In the genomic region with DNA sequence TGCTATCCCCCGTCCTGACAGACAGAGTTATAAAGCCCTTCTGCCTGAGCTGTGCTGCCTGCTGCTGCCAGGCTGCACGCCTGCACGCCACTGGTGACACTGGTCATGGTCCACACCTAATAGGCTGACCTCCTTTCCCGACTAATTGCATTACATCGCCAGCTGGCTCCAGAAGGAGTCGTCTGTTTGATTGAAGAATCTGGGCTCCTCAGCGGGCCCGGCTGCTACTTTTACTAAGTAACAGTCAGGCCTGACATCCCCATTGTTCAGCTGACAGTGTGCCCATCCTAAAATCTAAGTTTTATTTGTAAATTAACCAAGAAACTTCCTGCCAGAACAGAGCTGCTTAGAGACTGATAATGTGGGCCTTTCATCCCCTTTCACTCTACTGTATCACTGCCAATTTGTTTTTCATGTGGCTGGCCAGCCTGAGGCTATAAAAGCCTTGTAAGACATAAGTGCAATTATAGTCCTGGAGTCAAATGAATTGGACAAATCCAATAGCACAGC, we compare ENCODE assay signal across 8 mouse cellular contexts.
DNase-seq lines count a peak whose midpoint lies in the region; ATAC-seq and TF ChIP-seq lines count a peak whose summit lies in the region.

No protein-coding gene starts in this region.

- no peaks in the 10 kb centered on the region for H3K36me3 ChIP-seq in intestine, embryonic 14.5 days (ENCODE audit: control insufficient read depth, insufficient read depth, low read length)
- H3K36me3 ChIP-seq in intestine, postnatal 0 days (ENCODE audit: control insufficient read depth, insufficient read depth): peaks cover 16% of the 10 kb centered on the region
- no peaks in the 10 kb centered on the region for H3K36me3 ChIP-seq in embryonic facial prominence, embryonic 10.5 days (replicated peaks)
- H3K36me3 ChIP-seq in hindbrain, embryonic 16.5 days (ENCODE audit: control insufficient read depth, insufficient read depth, low read length): no peaks in the 10 kb centered on the region
- no peaks in the 10 kb centered on the region for H3K36me3 ChIP-seq in lung, embryonic 15.5 days

- H3K4me3 ChIP-seq in intestine, embryonic 14.5 days (ENCODE audit: low read depth, low read length): no peak overlapping the region
- no peak overlapping the region for H3K4me3 ChIP-seq in intestine, postnatal 0 days (ENCODE audit: low read depth, low read length)
- no peak overlapping the region for H3K4me3 ChIP-seq in embryonic facial prominence, embryonic 10.5 days
- no peak overlapping the region for H3K4me3 ChIP-seq in hindbrain, embryonic 16.5 days (ENCODE audit: low read length)
- no peak overlapping the region for H3K4me3 ChIP-seq in lung, embryonic 15.5 days

- WGBS in intestine, embryonic 14.5 days: 45% methylated on average over 8 of the region's 8 CpGs
- 61% methylated on average over 8 of the region's 8 CpGs for WGBS in intestine, postnatal 0 days
- 17% methylated on average over 8 of the region's 8 CpGs for WGBS in embryonic facial prominence, embryonic 10.5 days
- WGBS in hindbrain, embryonic 16.5 days: 12% methylated on average over 8 of the region's 8 CpGs
- WGBS in lung, embryonic 15.5 days: 27% methylated on average over 8 of the region's 8 CpGs

- H3K27me3 ChIP-seq in intestine, embryonic 14.5 days (replicated peaks; ENCODE audit: control insufficient read depth, insufficient read depth, low read length): no peaks in the 10 kb centered on the region
- no peaks in the 10 kb centered on the region for H3K27me3 ChIP-seq in intestine, postnatal 0 days (replicated peaks; ENCODE audit: control insufficient read depth, insufficient read depth, low read length)
- no peaks in the 10 kb centered on the region; the same call in 1 of the 2 replicates for H3K27me3 ChIP-seq in embryonic facial prominence, embryonic 10.5 days (replicated peaks; ENCODE audit: low read depth, poor library complexity, severe bottlenecking)
- no peaks in the 10 kb centered on the region; the same call in 1 of the 2 replicates for H3K27me3 ChIP-seq in hindbrain, embryonic 16.5 days (replicated peaks; ENCODE audit: control insufficient read depth, insufficient read depth, low read length)
- no peaks in the 10 kb centered on the region for H3K27me3 ChIP-seq in lung, embryonic 15.5 days

- TF ChIP-seq CTCF in intestine, postnatal 0 days (IDR thresholded peaks at IDR 0.05; ENCODE audit: low read depth): no peak

- peak; percentile 70; the same call in 1 of the 2 replicates for ATAC-seq in intestine, embryonic 14.5 days (replicated peaks; ENCODE audit: low FRiP score, low TSS enrichment, low read depth)
- ATAC-seq in intestine, postnatal 0 days: no peak
- ATAC-seq in hindbrain, embryonic 16.5 days: peak; percentile 95
- ATAC-seq in lung, embryonic 15.5 days (ENCODE audit: borderline replicate concordance, extremely low read depth, low FRiP score, low TSS enrichment): peak; percentile 83
- no peak for ATAC-seq in erythroid progenitor cell, adult 5-6 weeks (replicated peaks; ENCODE audit: low FRiP score, poor library complexity, severe bottlenecking)

- H3K27ac ChIP-seq in intestine, embryonic 14.5 days (ENCODE audit: low read depth): no peak overlapping the region
- H3K27ac ChIP-seq in intestine, postnatal 0 days (ENCODE audit: low read depth, low read length): no peak overlapping the region
- H3K27ac ChIP-seq in embryonic facial prominence, embryonic 10.5 days (replicated peaks): peak overlapping the region; percentile 44; the same call in 1 of the 2 replicates
- peak overlapping the region; percentile 56 for H3K27ac ChIP-seq in hindbrain, embryonic 16.5 days (ENCODE audit: low read depth, low read length)
- no peak overlapping the region for H3K27ac ChIP-seq in lung, embryonic 15.5 days

- H3K4me1 ChIP-seq in intestine, embryonic 14.5 days (replicated peaks; ENCODE audit: control insufficient read depth, insufficient read depth, low read length): no peaks in the 10 kb centered on the region
- no peaks in the 10 kb centered on the region for H3K4me1 ChIP-seq in intestine, postnatal 0 days (replicated peaks; ENCODE audit: control insufficient read depth, insufficient read depth, low read length)
- H3K4me1 ChIP-seq in embryonic facial prominence, embryonic 10.5 days: peaks cover 33% of the 10 kb centered on the region
- peaks cover 15% of the 10 kb centered on the region for H3K4me1 ChIP-seq in hindbrain, embryonic 16.5 days (ENCODE audit: control insufficient read depth, insufficient read depth, low read depth, low read length)
- H3K4me1 ChIP-seq in lung, embryonic 15.5 days: peaks cover 7% of the 10 kb centered on the region; the same call in 1 of the 2 replicates

- DNase-seq in intestine, embryonic 14.5 days (ENCODE audit: low spot score): peak; percentile 51
- peak; percentile 55 for DNase-seq in embryonic facial prominence, embryonic 10.5 days (ENCODE audit: low spot score)
- DNase-seq in retina, postnatal 7 days (ENCODE audit: low read depth, low spot score): peak; percentile 76
- DNase-seq in spleen, postnatal 14 days (ENCODE audit: low spot score in 2 of 2): no peak

- H3K4me2 ChIP-seq in intestine, embryonic 14.5 days (ENCODE audit: low read length): no peak overlapping the region
- H3K4me2 ChIP-seq in intestine, postnatal 0 days (replicated peaks; ENCODE audit: low read depth): no peak overlapping the region
- H3K4me2 ChIP-seq in hindbrain, embryonic 16.5 days (ENCODE audit: low read length): no peak overlapping the region
- H3K4me2 ChIP-seq in lung, embryonic 15.5 days: no peak overlapping the region

- no peaks in the 10 kb centered on the region for H3K9me3 ChIP-seq in intestine, embryonic 14.5 days (ENCODE audit: control insufficient read depth, low read length)
- H3K9me3 ChIP-seq in intestine, postnatal 0 days (ENCODE audit: control insufficient read depth): no peaks in the 10 kb centered on the region
- H3K9me3 ChIP-seq in embryonic facial prominence, embryonic 10.5 days: no peaks in the 10 kb centered on the region
- H3K9me3 ChIP-seq in hindbrain, embryonic 16.5 days (ENCODE audit: control insufficient read depth, low read length): no peaks in the 10 kb centered on the region
- H3K9me3 ChIP-seq in lung, embryonic 15.5 days: no peaks in the 10 kb centered on the region

- no peak overlapping the region for H3K9ac ChIP-seq in intestine, embryonic 14.5 days (ENCODE audit: low read length)
- no peak overlapping the region for H3K9ac ChIP-seq in intestine, postnatal 0 days (ENCODE audit: low read depth, low read length)
- H3K9ac ChIP-seq in hindbrain, embryonic 16.5 days (ENCODE audit: low read depth, low read length): no peak overlapping the region
- H3K9ac ChIP-seq in lung, embryonic 15.5 days: no peak overlapping the region

Comparison
In these comparisons a context has a peak if more than half of its experiments do, and no peak if none do; other contexts are left out.
1. ATAC-seq: peak in intestine, embryonic 14.5 days (single experiment), hindbrain, embryonic 16.5 days (single experiment) and lung, embryonic 15.5 days (single experiment); none in intestine, postnatal 0 days (single experiment) and erythroid progenitor cell, adult 5-6 weeks (single experiment).
2. DNase-seq: peak in intestine, embryonic 14.5 days (single experiment), embryonic facial prominence, embryonic 10.5 days (single experiment) and retina, postnatal 7 days (single experiment); none in spleen, postnatal 14 days (0 of 2).
3. H3K27ac ChIP-seq: peak in embryonic facial prominence, embryonic 10.5 days (single experiment) and hindbrain, embryonic 16.5 days (single experiment); none in intestine, embryonic 14.5 days (single experiment), intestine, postnatal 0 days (single experiment) and lung, embryonic 15.5 days (single experiment).